Mouse (Mus musculus) midbrain, embryonic 14.5 days (tissue): ENCODE results near the gene Gm36210. TPM values are rescaled to one million over a fixed set of nuclear protein-coding genes. Genes with fewer than 3 reads are reported as not detected.

Source experiments
- ATAC-seq: fragments of 200-750 bp; cut with Nextera tagmentation; 2 replicates; pipeline ENCODE4 v1.8.0; 2017; ENCODE audit warnings: moderate number of reproducible peaks, moderate library complexity; ENCODE audit not compliant: low FRiP score, low TSS enrichment
- DNase-seq: peaks from one replicate; pipeline ENCODE4 v3.0.0-alpha.2; 2015
- H3K27ac ChIP-seq: fragments of 300-500 bp; sonication (generic); replicated peaks from 2 replicates; pipeline ENCODE4 v1.5.1; 2014; ENCODE audit warnings: mild to moderate bottlenecking, low read depth, low read length, moderate library complexity
- H3K27me3 ChIP-seq: fragments of 300-500 bp; sonication (generic); 2 replicates; pipeline ENCODE4 v1.6.1; 2014; ENCODE audit warnings: low read length, control low read depth, mixed read lengths; ENCODE audit not compliant: control insufficient read depth, insufficient read depth
- H3K36me3 ChIP-seq: fragments of 300-500 bp; sonication (generic); 2 replicates; pipeline ENCODE4 v1.6.1; 2014; ENCODE audit warnings: low read length, control low read depth; ENCODE audit not compliant: control insufficient read depth, insufficient read depth
- H3K4me1 ChIP-seq: fragments of 300-500 bp; sonication (generic); 2 replicates; pipeline ENCODE4 v1.6.1; 2014; ENCODE audit warnings: mild to moderate bottlenecking, antibody characterized with exemption, low read length, control low read depth; ENCODE audit not compliant: control insufficient read depth, insufficient read depth
- H3K4me2 ChIP-seq: fragments of 300-500 bp; sonication (generic); 2 replicates; pipeline ENCODE4 v1.6.1; 2014; ENCODE audit warnings: mild to moderate bottlenecking, low read length, moderate library complexity
- H3K4me3 ChIP-seq: fragments of 300-500 bp; sonication (generic); replicated peaks from 2 replicates; pipeline ENCODE4 v1.5.1; 2014; ENCODE audit warnings: low read depth, low read length
- H3K9ac ChIP-seq: fragments of 300-500 bp; sonication (generic); replicated peaks from 2 replicates; pipeline ENCODE4 v1.6.1; 2014; ENCODE audit warnings: mild to moderate bottlenecking, low read length, moderate library complexity
- H3K9me3 ChIP-seq: fragments of 300-500 bp; sonication (generic); 2 replicates; pipeline ENCODE4 v1.6.1; 2016; ENCODE audit warnings: low read length, control low read depth, mixed read lengths; ENCODE audit not compliant: control insufficient read depth
- WGBS: fragments of 180-500 bp; shearing (Covaris S2); extraction: QIAGEN DNeasy Blood & Tissue Kit; methylation state at CpG from one replicate; pipeline ENCODE4 v1.1.7; 2014; 5-methylcytosine and 5-hydroxymethylcytosine counted together
- polyA plus RNA-seq: library from polyadenylated mRNA; unstranded; fragments of >200 nt; fragmentation: Nextera tagmentation; extraction: Ambion mirVana; gene quantifications from 2 replicates; pipeline ENCODE4 v1.2.1, GENCODE M21; 2014

Gene Gm36210
- polyA plus RNA-seq, 1 experiment from 2014 or later = 0.55 TPM

DNA sequence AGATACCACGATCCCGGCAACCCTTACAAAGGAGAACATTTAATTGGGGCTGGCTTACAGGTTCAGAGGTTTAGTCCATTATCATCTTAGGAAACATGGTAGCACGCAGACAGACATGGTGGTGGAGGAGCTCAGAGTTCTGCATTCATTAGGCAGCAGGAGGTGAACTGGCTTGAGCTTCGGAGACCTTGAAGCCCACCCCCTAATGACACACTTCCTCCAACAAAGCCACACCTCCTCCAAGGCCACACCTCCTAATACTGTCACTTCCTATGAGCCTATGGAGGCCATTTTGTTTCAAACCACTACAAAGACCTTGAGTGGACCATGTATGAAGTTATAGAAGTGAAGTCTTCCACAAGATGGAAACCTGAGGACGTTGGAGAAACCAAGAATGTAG, 5.9 kb upstream of the Gm36210 start:
- peak; percentile 24 for DNase-seq
- Histone ChIP-seq H3K4me3 (no peak overlapping the region), H3K9ac (no peak overlapping the region), H3K4me1 (peaks cover 17% of the 10 kb centered on the region), H3K36me3 (no peaks in the 10 kb centered on the region), H3K27ac (no peak overlapping the region), H3K4me2 (0 out of 2 replicates have a peak overlapping the region, but pooled peaks have one; percentile 11), H3K9me3 (no peaks in the 10 kb centered on the region), H3K27me3 (no peaks in the 10 kb centered on the region)
- ATAC-seq = no peak
- WGBS = 62% methylated on average over 5 of the region's 5 CpGs

DNA sequence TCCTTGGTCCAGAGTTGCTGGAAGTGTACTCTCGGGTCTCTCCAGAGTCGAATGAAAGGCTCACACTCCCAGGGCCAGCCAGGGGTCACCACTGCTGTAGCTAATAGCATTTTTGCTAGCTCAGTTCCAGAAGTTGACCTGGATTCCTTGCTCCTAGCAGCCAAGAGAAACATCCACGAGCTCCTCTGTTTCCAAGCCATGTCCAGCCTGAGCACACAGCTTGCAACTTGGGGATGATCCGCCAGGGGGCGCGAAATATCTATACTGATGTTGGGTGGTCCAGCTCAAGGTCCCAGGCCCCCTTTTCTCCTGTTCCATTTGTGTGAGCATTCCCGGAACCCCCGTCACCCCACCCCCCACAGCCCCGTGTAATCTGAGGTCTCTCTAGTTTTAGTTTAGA, 5.2 kb upstream of the Gm36210 start:
- no peak overlapping the region for H3K9ac ChIP-seq
- 0 out of 2 replicates have a peak overlapping the region, but pooled peaks have one; percentile 11 for H3K4me2 ChIP-seq
- H3K4me3 ChIP-seq = no peak overlapping the region
- H3K9me3 ChIP-seq = no peaks in the 10 kb centered on the region
- DNase-seq (peak; percentile 84), ATAC-seq (no peak)
- peaks cover 10% of the 10 kb centered on the region for H3K4me1 ChIP-seq
- H3K27ac ChIP-seq = no peak overlapping the region
- H3K27me3 ChIP-seq = no peaks in the 10 kb centered on the region
- 36% methylated on average over 9 of the region's 9 CpGs for WGBS
- no peaks in the 10 kb centered on the region for H3K36me3 ChIP-seq

DNA sequence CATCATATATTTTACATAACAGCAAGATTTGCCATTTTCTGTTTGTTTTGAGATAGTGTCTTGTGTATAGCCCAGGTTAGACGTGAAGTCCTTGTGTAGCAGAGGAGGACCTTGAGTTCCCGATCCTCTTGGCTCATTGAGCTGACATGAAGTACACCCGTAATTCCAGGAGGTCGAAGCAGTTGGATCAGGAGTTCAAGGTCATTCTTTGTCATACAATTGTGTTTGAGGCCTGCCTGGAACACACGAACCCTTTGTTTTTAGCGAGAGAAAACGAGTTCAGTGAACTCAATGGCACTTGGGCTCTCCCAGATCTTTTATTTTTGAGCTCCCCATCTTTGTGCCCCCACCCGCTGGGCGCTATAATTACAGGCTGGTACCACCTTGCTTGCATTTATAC, 3.9 kb downstream of the Gm36210 start:
- H3K27ac ChIP-seq = no peak overlapping the region
- peaks cover 3% of the 10 kb centered on the region; the same call in 1 of the 2 replicates for H3K4me1 ChIP-seq
- no peaks in the 10 kb centered on the region for H3K27me3 ChIP-seq
- no peak overlapping the region for H3K4me2 ChIP-seq
- ATAC-seq (no peak), DNase-seq (no peak)
- 0 out of 2 replicates have a peak, but pooled peaks cover 3% of the 10 kb centered on the region for H3K9me3 ChIP-seq
- H3K9ac ChIP-seq = no peak overlapping the region
- H3K36me3 ChIP-seq = no peaks in the 10 kb centered on the region
- no peak overlapping the region for H3K4me3 ChIP-seq
- WGBS = 88% methylated on average over 9 of the region's 9 CpGs

GRCm38 (mm10) chr7:4901171-4901570, 5.1 kb downstream of the Gm36210 start:
- H3K36me3 ChIP-seq = no peaks in the 10 kb centered on the region
- 45% methylated on average over 8 of the region's 8 CpGs for WGBS
- H3K4me1 ChIP-seq = peaks cover 3% of the 10 kb centered on the region; the same call in 1 of the 2 replicates
- H3K4me3 ChIP-seq = no peak overlapping the region
- no peak overlapping the region for H3K27ac ChIP-seq
- H3K9ac ChIP-seq = no peak overlapping the region
- 0 out of 2 replicates have a peak, but pooled peaks cover 3% of the 10 kb centered on the region for H3K9me3 ChIP-seq
- H3K4me2 ChIP-seq = no peak overlapping the region
- ATAC-seq (no peak), DNase-seq (no peak)
- H3K27me3 ChIP-seq = no peaks in the 10 kb centered on the region

DNA sequence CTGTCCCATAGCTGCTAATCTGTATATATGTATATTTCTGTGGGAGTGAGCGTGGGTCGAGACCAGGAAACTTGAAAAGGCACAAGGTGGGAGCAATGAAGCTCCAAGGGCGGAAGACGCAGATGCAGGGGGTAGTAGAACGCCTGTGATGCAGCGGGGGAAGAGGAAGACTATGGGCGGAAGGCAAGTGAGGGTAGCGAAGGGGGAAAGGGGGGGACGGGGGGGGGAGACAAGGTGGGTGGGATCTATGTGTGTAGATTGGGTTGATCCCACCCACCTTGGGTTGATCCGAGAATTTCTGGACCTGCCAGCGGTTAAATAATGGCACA, 5.8 kb downstream of the Gm36210 start:
- no peaks in the 10 kb centered on the region for H3K36me3 ChIP-seq
- ATAC-seq (no peak), DNase-seq (no peak)
- no peak overlapping the region for H3K27ac ChIP-seq
- WGBS = 19% methylated on average over 11 of the region's 11 CpGs
- H3K9me3 ChIP-seq = 0 out of 2 replicates have a peak, but pooled peaks cover 3% of the 10 kb centered on the region
- H3K9ac ChIP-seq = no peak overlapping the region
- peak overlapping the region; percentile 57 for H3K4me2 ChIP-seq
- H3K27me3 ChIP-seq = no peaks in the 10 kb centered on the region
- peak overlapping the region; percentile 31 for H3K4me3 ChIP-seq
- peaks cover 3% of the 10 kb centered on the region; the same call in 1 of the 2 replicates for H3K4me1 ChIP-seq

DNA sequence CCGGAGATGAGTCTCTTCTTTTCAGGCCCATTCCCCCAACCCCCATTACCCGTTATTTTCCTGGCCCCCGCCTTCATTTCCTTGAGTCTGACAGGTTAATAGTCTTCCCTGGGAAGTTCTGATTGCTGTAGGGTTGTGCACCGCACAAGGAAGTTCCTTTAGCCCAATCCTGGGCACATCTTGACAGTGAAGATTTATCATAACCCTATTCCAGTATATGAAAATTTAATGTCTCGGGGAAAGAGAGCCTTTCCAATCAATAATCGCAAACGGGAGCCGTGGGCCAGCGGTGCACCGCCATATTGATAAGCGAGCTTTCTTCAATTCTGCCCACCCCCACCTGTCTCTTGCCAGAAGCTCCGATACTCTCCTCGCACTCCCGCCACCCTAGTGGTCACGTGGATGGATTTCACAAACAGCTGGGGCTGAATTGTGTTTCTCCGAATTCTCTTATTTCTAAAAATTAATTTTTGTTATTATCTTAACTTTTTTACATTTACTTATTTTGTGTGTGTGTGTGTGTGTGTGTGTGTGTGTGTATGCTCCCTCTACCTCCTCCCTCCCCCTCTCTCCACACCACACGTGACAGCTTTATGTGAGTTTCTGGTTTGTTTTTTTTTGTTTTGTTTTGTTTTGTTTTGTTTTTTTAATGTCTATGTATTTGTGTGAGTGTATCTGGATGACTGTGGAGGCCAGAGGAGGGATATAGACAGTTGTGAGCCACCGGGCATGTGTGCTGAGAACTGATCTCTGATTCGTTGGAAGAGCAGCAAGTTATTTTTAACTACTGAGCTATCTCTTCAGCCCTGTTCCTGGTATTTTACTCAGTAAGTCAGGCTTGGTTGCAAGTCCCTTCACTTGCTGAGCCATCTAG, 6.4 kb downstream of the Gm36210 start:
- 0 out of 2 replicates have a peak, but pooled peaks cover 3% of the 10 kb centered on the region for H3K9me3 ChIP-seq
- no peak for ATAC-seq
- H3K4me2 ChIP-seq = peak overlapping the region; percentile 57
- DNase-seq = peak; percentile 72
- WGBS = 8% methylated on average over 19 of the region's 19 CpGs
- peaks cover 3% of the 10 kb centered on the region; the same call in 1 of the 2 replicates for H3K4me1 ChIP-seq
- peak overlapping the region; percentile 3; the same call in 1 of the 2 replicates for H3K9ac ChIP-seq
- H3K36me3 ChIP-seq = no peaks in the 10 kb centered on the region
- peak overlapping the region; percentile 26; the same call in 1 of the 2 replicates for H3K27ac ChIP-seq
- H3K4me3 ChIP-seq = peak overlapping the region; percentile 31
- H3K27me3 ChIP-seq = no peaks in the 10 kb centered on the region

- Histone ChIP-seq H3K36me3 (no peaks in the 10 kb centered on the region), H3K27ac (peak overlapping the region; percentile 26; the same call in 1 of the 2 replicates)
- ATAC-seq = peak; percentile 27; the same call in 1 of the 2 replicates
Measured at GRCm38 (mm10) chr7:4898851-4899648, 7.3 kb downstream of the Gm36210 start.

DNA sequence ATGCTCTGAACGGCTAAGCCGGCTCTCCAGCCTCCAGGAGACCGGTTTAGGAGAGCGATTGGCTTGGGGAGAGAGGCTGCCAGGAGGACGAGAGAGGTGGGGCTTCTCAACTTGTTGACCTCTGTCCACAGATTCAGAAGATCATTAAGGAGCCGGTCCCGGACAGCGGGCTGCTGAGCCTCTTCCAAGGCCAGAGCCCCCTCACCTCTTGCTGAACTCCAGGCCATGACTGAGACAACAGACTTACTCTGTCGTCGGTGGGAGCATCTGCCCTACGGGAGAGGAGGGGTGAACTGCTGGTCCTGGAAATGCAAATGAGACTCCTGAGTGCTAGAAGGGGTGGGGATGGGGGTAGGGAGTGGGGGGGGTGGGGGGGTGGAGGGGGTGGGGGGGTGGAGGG, 11.1 kb downstream of the Gm36210 start:
- 78% methylated on average over 11 of the region's 11 CpGs for WGBS
- no peak overlapping the region for H3K4me3 ChIP-seq
- DNase-seq = no peak
- H3K36me3 ChIP-seq = no peaks in the 10 kb centered on the region
- no peaks in the 10 kb centered on the region for H3K9me3 ChIP-seq
- H3K27me3 ChIP-seq = no peaks in the 10 kb centered on the region
- no peak overlapping the region for H3K4me2 ChIP-seq
- H3K27ac ChIP-seq = no peak overlapping the region
- H3K9ac ChIP-seq = no peak overlapping the region
- peaks cover 3% of the 10 kb centered on the region; the same call in 1 of the 2 replicates for H3K4me1 ChIP-seq
- ATAC-seq = no peak

More at GRCm38 (mm10) chr7:4898851-4899648, 7.3 kb downstream of the Gm36210 start:
- H3K9me3 ChIP-seq = 0 out of 2 replicates have a peak, but pooled peaks cover 3% of the 10 kb centered on the region
- 14% methylated on average over 18 of the region's 18 CpGs for WGBS
- peaks cover 3% of the 10 kb centered on the region; the same call in 1 of the 2 replicates for H3K4me1 ChIP-seq
- peak overlapping the region; percentile 57 for H3K4me2 ChIP-seq
- DNase-seq = peak; percentile 48
- peak overlapping the region; percentile 31 for H3K4me3 ChIP-seq
- H3K9ac ChIP-seq = peak overlapping the region; percentile 3; the same call in 1 of the 2 replicates
- no peaks in the 10 kb centered on the region for H3K27me3 ChIP-seq
